Mouse (Mus musculus) C2C12 (cell line): Measurements from ENCODE around the gene A730061H03Rik.

Experiments
- CTCF ChIP-seq: IDR thresholded peaks from one replicate; pipeline ENCODE4 v1.5.1; 2011; ENCODE audit not compliant: control insufficient read depth, insufficient read depth, insufficient read length
- MAX ChIP-seq: IDR thresholded peaks from one replicate; pipeline ENCODE4 v1.6.1; 2011; ENCODE audit warnings: mild to moderate bottlenecking, control low read depth
- USF1 ChIP-seq: IDR thresholded peaks from one replicate; pipeline ENCODE4 v1.6.1; 2011; ENCODE audit warnings: low read depth, mild to moderate bottlenecking, control low read depth, moderate library complexity

DNA sequence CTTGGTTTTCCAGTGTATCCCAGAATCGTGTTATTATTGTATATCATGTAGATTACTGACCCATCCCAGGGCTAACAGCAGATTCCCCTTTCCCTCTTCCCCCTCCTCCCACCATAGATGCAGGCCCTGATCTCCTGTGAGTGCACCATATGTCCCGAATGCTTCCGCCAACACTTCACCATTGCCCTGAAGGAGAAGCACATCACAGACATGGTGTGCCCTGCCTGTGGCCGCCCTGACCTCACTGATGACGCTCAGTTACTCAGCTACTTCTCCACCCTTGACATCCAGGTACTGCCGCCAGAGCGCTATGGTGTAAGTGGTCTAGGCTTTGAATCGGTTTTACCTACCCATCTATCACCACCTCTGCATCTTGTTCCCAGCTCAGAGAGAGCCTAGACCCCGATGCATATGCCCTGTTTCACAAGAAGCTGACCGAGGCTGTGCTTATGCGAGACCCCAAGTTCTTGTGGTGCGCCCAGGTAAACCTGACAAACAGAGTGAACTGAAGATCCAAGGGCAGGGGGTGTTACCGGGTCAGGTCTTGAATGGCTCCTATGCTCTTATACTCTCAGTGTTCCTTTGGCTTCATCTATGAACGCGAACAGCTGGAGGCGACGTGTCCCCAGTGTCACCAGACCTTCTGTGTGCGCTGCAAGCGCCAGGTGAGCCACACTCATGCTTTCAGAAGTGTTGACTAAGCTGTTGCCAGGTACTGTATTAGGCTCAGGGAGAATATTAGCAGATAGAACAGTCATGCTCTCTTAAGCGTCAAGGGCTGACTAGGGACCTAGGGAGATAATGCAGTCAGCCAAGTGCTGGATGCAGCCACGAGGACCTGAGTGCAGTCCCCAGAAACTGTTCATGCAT lies 38.5 kb upstream of the A730061H03Rik start:
- TF ChIP-seq CTCF = no peak
- TF ChIP-seq MAX = no peak
- TF ChIP-seq USF1 = no peak
